Mouse (Mus musculus): ENCODE results near the gene Rpa2. TPM values are rescaled to one million over a fixed set of nuclear protein-coding genes. Genes with fewer than 3 reads are reported as not detected.
"Not testable (repeated sequence)": the region's sequence is repeated elsewhere in the genome, so short reads cannot be mapped to it uniquely, and the experiment has no call there.

Rpa2 gene
- polyA plus RNA-seq, 1 experiment from 2014 or later = 176 TPM

GRCm38 (mm10) chr4:132735894-132736293 lies 32.2 kb upstream of the Rpa2 start:
- 53% methylated on average over 3 of the region's 3 CpGs for WGBS
- Histone ChIP-seq H3K9ac (replicated peaks; ENCODE audit: low read length) (no peak overlapping the region), H3K36me3 (replicated peaks; ENCODE audit: control insufficient read depth, insufficient read depth, low read depth, low read length) (no peaks in the 10 kb centered on the region), H3K27ac (replicated peaks; ENCODE audit: low read depth, low read length) (no peak overlapping the region), H3K9me3 (replicated peaks; ENCODE audit: control insufficient read depth, low read length) (no peaks in the 10 kb centered on the region), H3K4me3 (ENCODE audit: low read depth, low read length) (no peak overlapping the region), H3K27me3 (ENCODE audit: control insufficient read depth, insufficient read depth, low read length) (no peaks in the 10 kb centered on the region), H3K4me1 (ENCODE audit: control insufficient read depth, insufficient read depth, low read length) (no peaks in the 10 kb centered on the region), H3K4me2 (ENCODE audit: low read depth, low read length) (no peak overlapping the region)
- ATAC-seq (replicated peaks; ENCODE audit: insufficient number of reproducible peaks, low FRiP score, low TSS enrichment, low read depth) (no peak), DNase-seq (ENCODE audit: low spot score) (no peak)

- H3K27me3 ChIP-seq (ENCODE audit: control insufficient read depth, insufficient read depth, low read length); H3K4me2 ChIP-seq (ENCODE audit: low read depth, low read length); DNase-seq (ENCODE audit: low spot score); ATAC-seq (replicated peaks; ENCODE audit: insufficient number of reproducible peaks, low FRiP score, low TSS enrichment, low read depth); H3K4me3 ChIP-seq (ENCODE audit: low read depth, low read length); H3K9ac ChIP-seq (replicated peaks; ENCODE audit: low read length); H3K27ac ChIP-seq (replicated peaks; ENCODE audit: low read depth, low read length); H3K36me3 ChIP-seq (replicated peaks; ENCODE audit: control insufficient read depth, insufficient read depth, low read depth, low read length); H3K4me1 ChIP-seq (ENCODE audit: control insufficient read depth, insufficient read depth, low read length); H3K9me3 ChIP-seq (replicated peaks; ENCODE audit: control insufficient read depth, low read length): not testable (repeated sequence)
- WGBS = 88% methylated on average over 9 of the region's 9 CpGs
Observed at GRCm38 (mm10) chr4:132737154-132737553, 31.0 kb upstream of the Rpa2 start.

GRCm38 (mm10) chr4:132741491-132741890 lies 26.6 kb upstream of the Rpa2 start:
- Histone ChIP-seq H3K4me1 (ENCODE audit: control insufficient read depth, insufficient read depth, low read length) (no peaks in the 10 kb centered on the region), H3K9ac (replicated peaks; ENCODE audit: low read length) (no peak overlapping the region), H3K4me2 (ENCODE audit: low read depth, low read length) (no peak overlapping the region), H3K36me3 (replicated peaks; ENCODE audit: control insufficient read depth, insufficient read depth, low read depth, low read length) (no peaks in the 10 kb centered on the region), H3K27ac (replicated peaks; ENCODE audit: low read depth, low read length) (no peak overlapping the region), H3K9me3 (replicated peaks; ENCODE audit: control insufficient read depth, low read length) (no peaks in the 10 kb centered on the region), H3K27me3 (ENCODE audit: control insufficient read depth, insufficient read depth, low read length) (no peaks in the 10 kb centered on the region), H3K4me3 (ENCODE audit: low read depth, low read length) (no peak overlapping the region)
- WGBS = 92% methylated on average over 7 of the region's 7 CpGs
- no peak for ATAC-seq (replicated peaks; ENCODE audit: insufficient number of reproducible peaks, low FRiP score, low TSS enrichment, low read depth)
- no peak for DNase-seq (ENCODE audit: low spot score)

GRCm38 (mm10) chr4:132743992-132744911 lies 23.9 kb upstream of the Rpa2 start:
- Histone ChIP-seq H3K9ac (replicated peaks; ENCODE audit: low read length) (no peak overlapping the region), H3K36me3 (replicated peaks; ENCODE audit: control insufficient read depth, insufficient read depth, low read depth, low read length) (no peaks in the 10 kb centered on the region), H3K4me3 (ENCODE audit: low read depth, low read length) (no peak overlapping the region), H3K4me1 (ENCODE audit: control insufficient read depth, insufficient read depth, low read length) (no peaks in the 10 kb centered on the region), H3K27me3 (ENCODE audit: control insufficient read depth, insufficient read depth, low read length) (no peaks in the 10 kb centered on the region), H3K27ac (replicated peaks; ENCODE audit: low read depth, low read length) (no peak overlapping the region), H3K9me3 (replicated peaks; ENCODE audit: control insufficient read depth, low read length) (no peaks in the 10 kb centered on the region), H3K4me2 (ENCODE audit: low read depth, low read length) (no peak overlapping the region)
- 82% methylated on average over 11 of the region's 11 CpGs for WGBS
- DNase-seq (ENCODE audit: low spot score) = no peak
- no peak for ATAC-seq (replicated peaks; ENCODE audit: insufficient number of reproducible peaks, low FRiP score, low TSS enrichment, low read depth)

- no peak for ATAC-seq (replicated peaks; ENCODE audit: insufficient number of reproducible peaks, low FRiP score, low TSS enrichment, low read depth)
- Histone ChIP-seq H3K9me3 (replicated peaks; ENCODE audit: control insufficient read depth, low read length) (no peaks in the 10 kb centered on the region), H3K4me1 (ENCODE audit: control insufficient read depth, insufficient read depth, low read length) (no peaks in the 10 kb centered on the region), H3K4me2 (ENCODE audit: low read depth, low read length) (no peak overlapping the region), H3K27ac (replicated peaks; ENCODE audit: low read depth, low read length) (no peak overlapping the region), H3K27me3 (ENCODE audit: control insufficient read depth, insufficient read depth, low read length) (no peaks in the 10 kb centered on the region), H3K4me3 (ENCODE audit: low read depth, low read length) (no peak overlapping the region), H3K9ac (replicated peaks; ENCODE audit: low read length) (no peak overlapping the region), H3K36me3 (replicated peaks; ENCODE audit: control insufficient read depth, insufficient read depth, low read depth, low read length) (no peaks in the 10 kb centered on the region)
- WGBS = 88% methylated on average over 9 of the region's 9 CpGs
- DNase-seq (ENCODE audit: low spot score) = no peak
Observed at GRCm38 (mm10) chr4:132746911-132747517, 21.1 kb upstream of the Rpa2 start.

GRCm38 (mm10) chr4:132747664-132748259 lies 20.4 kb upstream of the Rpa2 start:
- DNase-seq (ENCODE audit: low spot score) (no peak), ATAC-seq (replicated peaks; ENCODE audit: insufficient number of reproducible peaks, low FRiP score, low TSS enrichment, low read depth) (no peak)
- no peaks in the 10 kb centered on the region for H3K27me3 ChIP-seq (ENCODE audit: control insufficient read depth, insufficient read depth, low read length)
- H3K27ac ChIP-seq (replicated peaks; ENCODE audit: low read depth, low read length) = no peak overlapping the region
- WGBS = 54% methylated on average over 9 of the region's 9 CpGs
- H3K9me3 ChIP-seq (replicated peaks; ENCODE audit: control insufficient read depth, low read length) = no peaks in the 10 kb centered on the region
- H3K36me3 ChIP-seq (replicated peaks; ENCODE audit: control insufficient read depth, insufficient read depth, low read depth, low read length) = no peaks in the 10 kb centered on the region
- H3K9ac ChIP-seq (replicated peaks; ENCODE audit: low read length) = no peak overlapping the region
- no peaks in the 10 kb centered on the region for H3K4me1 ChIP-seq (ENCODE audit: control insufficient read depth, insufficient read depth, low read length)
- H3K4me3 ChIP-seq (ENCODE audit: low read depth, low read length) = no peak overlapping the region
- no peak overlapping the region for H3K4me2 ChIP-seq (ENCODE audit: low read depth, low read length)

- ATAC-seq (replicated peaks; ENCODE audit: insufficient number of reproducible peaks, low FRiP score, low TSS enrichment, low read depth) (no peak), DNase-seq (ENCODE audit: low spot score) (no peak)
- Histone ChIP-seq H3K4me1 (ENCODE audit: control insufficient read depth, insufficient read depth, low read length) (no peaks in the 10 kb centered on the region), H3K4me3 (ENCODE audit: low read depth, low read length) (no peak overlapping the region), H3K27me3 (ENCODE audit: control insufficient read depth, insufficient read depth, low read length) (no peaks in the 10 kb centered on the region), H3K36me3 (replicated peaks; ENCODE audit: control insufficient read depth, insufficient read depth, low read depth, low read length) (no peaks in the 10 kb centered on the region), H3K9ac (replicated peaks; ENCODE audit: low read length) (no peak overlapping the region), H3K4me2 (ENCODE audit: low read depth, low read length) (no peak overlapping the region), H3K27ac (replicated peaks; ENCODE audit: low read depth, low read length) (no peak overlapping the region), H3K9me3 (replicated peaks; ENCODE audit: control insufficient read depth, low read length) (no peaks in the 10 kb centered on the region)
- WGBS = 93% methylated on average over 4 of the region's 4 CpGs
Observed at GRCm38 (mm10) chr4:132748778-132749177, 19.4 kb upstream of the Rpa2 start.
